Comparison of ENCODE assay signal across 9 mouse cellular contexts in the genomic region with DNA sequence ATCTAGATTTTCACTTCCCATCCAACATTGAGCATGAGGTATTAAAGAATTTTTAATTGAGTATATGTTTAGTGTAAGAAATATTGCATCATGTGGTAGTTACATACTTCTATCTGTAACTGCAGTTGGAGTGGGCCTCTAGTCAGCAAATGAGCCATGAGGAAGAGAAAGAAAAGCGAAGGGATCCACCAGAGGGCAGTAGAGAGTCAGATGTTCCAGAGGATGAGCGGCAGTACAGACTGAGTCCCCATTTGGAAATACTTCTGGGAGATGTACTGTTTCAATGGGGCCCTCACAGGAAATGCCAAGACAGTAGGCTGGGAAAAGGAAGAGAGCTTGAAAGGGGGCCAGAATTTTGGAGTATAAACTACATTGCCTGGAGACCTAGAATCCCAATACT.
DNase-seq lines count a peak whose midpoint lies in the region; ATAC-seq and TF ChIP-seq lines count a peak whose summit lies in the region.
"Had no signal": no experiment of that assay in that cellular context is flagged by ENCODE, and none has a peak within 500 bp of the region (broad histone marks: within the 10 kb centered on the region; RNA-seq: fewer than 3 reads in every experiment).

No protein-coding gene starts in this region.

- no peaks in the 10 kb centered on the region for H3K27me3 ChIP-seq in embryonic facial prominence, embryonic 13.5 days

- ATAC-seq in embryonic facial prominence, embryonic 13.5 days (ENCODE audit: insufficient number of reproducible peaks, insufficient read depth, low FRiP score, low TSS enrichment, low read depth) = 0 out of 2 replicates have a peak, but pooled peaks have one; percentile 69
- ATAC-seq in monocyte, adult 5-6 weeks (replicated peaks; ENCODE audit: insufficient number of reproducible peaks, low FRiP score, low TSS enrichment, poor library complexity, severe bottlenecking) = no peak

- H3K27ac ChIP-seq in bone marrow macrophage, adult 2 months (ENCODE audit: insufficient read depth, low read depth, low read length) = no peak overlapping the region
- H3K27ac ChIP-seq in embryonic facial prominence, embryonic 13.5 days = no peak overlapping the region
- H3K27ac ChIP-seq: macrophage had no signal

- 0 out of 2 replicates have a peak, but pooled peaks have one; percentile 21 for TF ChIP-seq CTCF in bone marrow macrophage, adult 2 months (IDR thresholded peaks at IDR 0.05; ENCODE audit: low read depth, low read length)

- no peaks in the 10 kb centered on the region for H3K4me1 ChIP-seq in bone marrow macrophage, adult 2 months (ENCODE audit: control insufficient read depth, insufficient read depth, low read length)
- H3K4me1 ChIP-seq in embryonic facial prominence, embryonic 13.5 days = no peaks in the 10 kb centered on the region

- intact Hi-C loops in heart, postnatal 36 days (cut with DNase I) = loop anchor here (1.0 kb wide), 1 partner anchor 44 kb away; no protein-coding TSS in a partner anchor

- WGBS in embryonic facial prominence, embryonic 13.5 days = 5% methylated on average over 2 of the region's 2 CpGs

- H3K4me2 ChIP-seq in embryonic facial prominence, embryonic 13.5 days = no peak overlapping the region

- H3K9me3 ChIP-seq in embryonic facial prominence, embryonic 13.5 days = no peaks in the 10 kb centered on the region

- peak; percentile 50 for DNase-seq in MEL-GATA-1-ER (ENCODE audit: extremely low read depth, low read depth)
- DNase-seq in heart, postnatal 36 days = peak; percentile 57 to 62
- DNase-seq in layer of hippocampus, adult 11-12 months (ENCODE audit: low spot score) = peak; percentile 80
- DNase-seq in lung, postnatal 10 days = peak; percentile 84
- DNase-seq in retina, postnatal 1 day = peak; percentile 83

- H3K9ac ChIP-seq in embryonic facial prominence, embryonic 13.5 days = no peak overlapping the region

- no peak for TF ChIP-seq POLR2A in bone marrow macrophage, adult 2 months (IDR thresholded peaks at IDR 0.05; ENCODE audit: borderline replicate concordance, low read depth, low read length)

- no peak overlapping the region for H3K4me3 ChIP-seq in bone marrow macrophage, adult 2 months (ENCODE audit: insufficient read depth, low read length)
- H3K4me3 ChIP-seq in embryonic facial prominence, embryonic 13.5 days = no peak overlapping the region

- no peaks in the 10 kb centered on the region for H3K36me3 ChIP-seq in embryonic facial prominence, embryonic 13.5 days
